Mouse (Mus musculus): ENCODE results near the gene Pqlc2.

GRCm38 (mm10) chr4:139302241-139302640 is 8.3 kb downstream of the Pqlc2 start:
- TF ChIP-seq CTCF (IDR thresholded peaks at IDR 0.05; ENCODE audit: low read depth) (no peak), EP300 (IDR thresholded peaks at IDR 0.05; ENCODE audit: low read depth) (no peak)
